Mouse (Mus musculus): Measurements from ENCODE around the gene Spryd3. TPM values are rescaled to one million over a fixed set of nuclear protein-coding genes. Genes with fewer than 3 reads are reported as not detected.

The Spryd3 gene
- polyA plus RNA-seq, 1 experiment from 2014 or later: 20.9 TPM

DNA sequence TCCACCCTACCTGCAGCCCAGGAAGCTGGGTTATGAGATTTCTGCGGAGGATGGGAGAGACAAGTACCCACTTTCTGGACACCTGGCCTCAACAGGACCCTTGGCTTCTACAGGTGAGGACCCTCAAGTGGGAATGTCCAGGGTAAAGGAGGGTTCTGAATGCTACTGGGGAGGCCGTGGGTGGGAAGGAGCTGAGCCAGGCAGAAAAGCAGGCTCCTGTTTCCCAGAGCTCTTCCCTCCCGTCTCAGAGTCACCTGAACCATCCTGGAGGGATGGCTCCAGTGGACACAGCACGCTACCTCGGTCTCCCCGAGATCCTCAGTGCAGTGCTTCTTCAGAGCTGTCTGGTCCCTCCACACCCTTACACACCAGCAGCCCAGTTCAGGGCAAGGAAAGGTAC is 23.9 kb downstream of the Spryd3 start:
- Histone ChIP-seq H3K9ac (ENCODE audit: low read length) (no peak overlapping the region), H3K4me2 (ENCODE audit: low read length) (no peak overlapping the region), H3K4me1 (ENCODE audit: control insufficient read depth, insufficient read depth, low read length) (peaks cover 11% of the 10 kb centered on the region), H3K27ac (ENCODE audit: low read depth, low read length) (no peak overlapping the region), H3K4me3 (ENCODE audit: low read depth, low read length) (no peak overlapping the region), H3K27me3 (replicated peaks; ENCODE audit: control insufficient read depth, insufficient read depth, low read length) (peaks cover 8% of the 10 kb centered on the region), H3K9me3 (replicated peaks; ENCODE audit: control insufficient read depth, low read length) (no peaks in the 10 kb centered on the region), H3K36me3 (ENCODE audit: control insufficient read depth, insufficient read depth, low read length) (peaks cover 21% of the 10 kb centered on the region)
- 88% methylated on average over 6 of the region's 6 CpGs for WGBS
- DNase-seq (ENCODE audit: low spot score) (no peak), ATAC-seq (no peak)

DNA sequence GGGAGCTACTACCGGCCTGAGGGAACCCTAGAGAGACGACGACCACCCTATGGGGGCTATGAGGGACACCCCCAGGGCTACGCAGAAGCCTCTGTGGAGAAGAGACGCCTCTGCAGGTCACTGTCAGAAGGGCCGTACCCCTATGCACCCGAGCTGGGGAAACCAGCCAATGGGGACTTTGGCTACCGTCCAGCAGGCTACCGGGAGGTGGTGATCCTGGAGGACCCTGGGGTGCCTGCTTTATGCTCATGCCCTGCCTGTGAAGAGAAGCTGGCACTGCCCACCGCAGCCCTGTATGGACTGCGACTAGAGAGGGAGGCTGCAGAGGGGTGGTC is 24.6 kb downstream of the Spryd3 start:
- Histone ChIP-seq H3K9me3 (replicated peaks; ENCODE audit: control insufficient read depth, low read length) (no peaks in the 10 kb centered on the region), H3K36me3 (ENCODE audit: control insufficient read depth, insufficient read depth, low read length) (peaks cover 14% of the 10 kb centered on the region; the same call in 1 of the 2 replicates), H3K4me1 (ENCODE audit: control insufficient read depth, insufficient read depth, low read length) (peaks cover 13% of the 10 kb centered on the region), H3K27me3 (replicated peaks; ENCODE audit: control insufficient read depth, insufficient read depth, low read length) (peaks cover 15% of the 10 kb centered on the region), H3K4me3 (ENCODE audit: low read depth, low read length) (no peak overlapping the region), H3K9ac (ENCODE audit: low read length) (no peak overlapping the region), H3K4me2 (ENCODE audit: low read length) (no peak overlapping the region), H3K27ac (ENCODE audit: low read depth, low read length) (no peak overlapping the region)
- no peak for ATAC-seq
- DNase-seq (ENCODE audit: low spot score): no peak
- 75% methylated on average over 11 of the region's 11 CpGs for WGBS

DNA sequence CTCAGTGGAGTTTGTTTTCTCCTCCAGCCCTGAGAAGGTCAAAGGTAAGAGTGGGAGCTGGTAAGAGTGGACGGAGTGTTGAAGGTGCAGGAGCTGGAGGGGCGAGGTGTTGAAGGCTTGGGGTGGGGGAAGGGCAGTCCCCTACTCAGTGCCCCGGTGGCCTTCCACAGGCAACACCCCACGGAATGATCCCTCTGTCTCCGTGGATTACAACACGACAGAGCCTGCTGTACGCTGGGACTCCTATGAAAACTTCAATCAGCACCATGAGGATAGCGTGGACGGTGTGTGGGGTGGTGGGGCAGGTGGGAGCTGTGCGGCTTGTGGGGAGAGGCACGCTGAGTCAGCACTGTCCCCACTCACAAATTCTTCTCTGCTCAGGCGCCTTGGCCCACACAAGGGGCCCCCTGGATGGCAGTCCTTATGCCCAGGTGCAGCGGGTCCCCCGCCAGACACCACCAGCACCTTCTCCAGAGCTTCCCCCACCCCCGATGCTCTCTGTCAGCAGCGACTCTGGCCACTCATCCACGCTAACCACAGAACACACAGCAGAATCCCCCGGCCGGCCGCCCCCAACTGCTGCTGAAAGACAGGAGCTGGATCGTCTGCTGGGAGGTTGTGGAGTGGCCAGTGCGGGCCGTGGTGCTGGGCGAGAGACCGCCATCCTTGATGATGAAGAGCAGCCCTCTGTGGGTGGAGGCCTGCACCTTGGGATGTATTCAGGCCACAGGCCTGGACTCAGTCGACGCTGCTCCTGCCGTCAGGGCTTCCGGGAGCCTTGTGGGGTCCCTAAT is 25.1 kb downstream of the Spryd3 start:
- ATAC-seq (no peak), DNase-seq (ENCODE audit: low spot score) (no peak)
- Histone ChIP-seq H3K27me3 (replicated peaks; ENCODE audit: control insufficient read depth, insufficient read depth, low read length) (peaks cover 20% of the 10 kb centered on the region), H3K4me3 (ENCODE audit: low read depth, low read length) (no peak overlapping the region), H3K36me3 (ENCODE audit: control insufficient read depth, insufficient read depth, low read length) (peaks cover 9% of the 10 kb centered on the region; the same call in 1 of the 2 replicates), H3K9ac (ENCODE audit: low read length) (no peak overlapping the region), H3K27ac (ENCODE audit: low read depth, low read length) (no peak overlapping the region), H3K4me2 (ENCODE audit: low read length) (no peak overlapping the region), H3K4me1 (ENCODE audit: control insufficient read depth, insufficient read depth, low read length) (peaks cover 10% of the 10 kb centered on the region), H3K9me3 (replicated peaks; ENCODE audit: control insufficient read depth, low read length) (no peaks in the 10 kb centered on the region)
- WGBS: 80% methylated on average over 28 of the region's 29 CpGs

DNA sequence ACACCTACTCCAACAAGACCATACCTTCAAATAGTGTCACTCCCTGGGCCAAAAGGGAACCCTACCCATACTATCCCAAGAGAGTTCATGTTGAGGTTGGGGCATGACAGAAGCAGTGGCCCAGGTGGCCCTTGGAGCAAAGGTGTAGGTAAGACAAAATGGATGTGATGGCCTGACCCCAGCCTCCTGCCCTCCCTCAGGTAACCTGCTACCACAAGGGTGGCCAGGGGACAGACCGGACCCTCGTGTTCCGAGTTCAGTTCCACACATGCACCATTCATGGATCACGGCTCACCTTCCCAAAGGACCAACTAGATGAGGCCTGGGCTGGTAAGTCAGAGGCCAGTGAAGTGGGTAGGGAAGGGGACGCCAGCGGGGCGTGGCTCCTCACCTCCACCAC is 25.8 kb downstream of the Spryd3 start:
- Histone ChIP-seq H3K4me1 (ENCODE audit: control insufficient read depth, insufficient read depth, low read length) (peaks cover 8% of the 10 kb centered on the region), H3K9me3 (replicated peaks; ENCODE audit: control insufficient read depth, low read length) (no peaks in the 10 kb centered on the region), H3K27me3 (replicated peaks; ENCODE audit: control insufficient read depth, insufficient read depth, low read length) (peaks cover 27% of the 10 kb centered on the region), H3K27ac (ENCODE audit: low read depth, low read length) (no peak overlapping the region), H3K9ac (ENCODE audit: low read length) (no peak overlapping the region), H3K4me3 (ENCODE audit: low read depth, low read length) (no peak overlapping the region), H3K4me2 (ENCODE audit: low read length) (no peak overlapping the region), H3K36me3 (ENCODE audit: control insufficient read depth, insufficient read depth, low read length) (peaks cover 4% of the 10 kb centered on the region; the same call in 1 of the 2 replicates)
- no peak for DNase-seq (ENCODE audit: low spot score)
- WGBS: 98% methylated on average over 7 of the region's 7 CpGs
- ATAC-seq: no peak

DNA sequence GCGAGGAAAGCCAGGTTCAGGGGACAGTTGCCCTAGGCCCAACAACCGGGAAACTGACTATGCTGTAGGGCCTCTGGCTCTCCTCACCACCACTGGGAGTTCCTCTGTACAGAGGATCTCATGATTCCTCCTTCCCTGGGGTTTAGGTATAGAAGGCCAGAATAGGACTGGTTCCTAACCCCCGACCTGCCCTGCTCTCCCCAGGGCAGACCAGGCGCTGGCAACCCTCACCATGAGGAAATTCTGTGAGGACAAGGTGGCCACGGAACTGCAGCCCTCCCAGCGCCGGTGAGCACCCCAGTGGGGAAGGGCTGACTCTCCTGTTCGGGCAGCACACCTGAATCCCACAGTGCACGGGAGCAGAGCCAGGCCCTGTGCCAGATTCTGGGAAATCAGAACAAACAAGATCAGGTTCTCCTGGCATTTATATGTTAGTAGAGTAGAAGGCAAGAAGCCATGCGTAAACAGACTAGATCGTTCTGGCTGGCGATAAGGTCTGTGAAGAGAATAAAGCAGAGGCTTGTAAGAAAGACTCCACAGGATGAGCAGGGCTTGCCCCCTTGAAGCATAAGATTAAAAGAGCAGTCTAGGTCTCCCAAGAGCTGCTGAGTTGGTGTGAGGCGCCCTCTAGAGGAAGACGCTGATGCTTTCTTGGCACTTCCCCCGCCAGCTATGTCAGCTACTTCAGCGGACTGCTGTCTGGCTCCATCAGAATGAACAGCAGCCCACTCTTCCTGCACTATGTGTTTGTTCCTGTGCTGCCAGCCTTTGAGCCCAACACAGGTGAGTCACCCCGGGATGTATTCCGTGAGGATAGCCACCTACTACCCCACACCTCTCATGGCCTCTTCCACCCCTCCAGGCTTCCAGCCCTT is 27.1 kb downstream of the Spryd3 start:
- no peak overlapping the region for H3K4me3 ChIP-seq (ENCODE audit: low read depth, low read length)
- H3K27ac ChIP-seq (ENCODE audit: low read depth, low read length): no peak overlapping the region
- peak; percentile 85 for DNase-seq (ENCODE audit: low spot score)
- 48% methylated on average over 18 of the region's 18 CpGs for WGBS
- no peak overlapping the region for H3K4me2 ChIP-seq (ENCODE audit: low read length)
- no peak overlapping the region for H3K9ac ChIP-seq (ENCODE audit: low read length)
- peak; percentile 18; the same call in 1 of the 2 replicates for ATAC-seq
- no peaks in the 10 kb centered on the region for H3K36me3 ChIP-seq (ENCODE audit: control insufficient read depth, insufficient read depth, low read length)
- H3K27me3 ChIP-seq (replicated peaks; ENCODE audit: control insufficient read depth, insufficient read depth, low read length): peaks cover 30% of the 10 kb centered on the region
- H3K4me1 ChIP-seq (ENCODE audit: control insufficient read depth, insufficient read depth, low read length): peaks cover 8% of the 10 kb centered on the region
- no peaks in the 10 kb centered on the region for H3K9me3 ChIP-seq (replicated peaks; ENCODE audit: control insufficient read depth, low read length)

DNA sequence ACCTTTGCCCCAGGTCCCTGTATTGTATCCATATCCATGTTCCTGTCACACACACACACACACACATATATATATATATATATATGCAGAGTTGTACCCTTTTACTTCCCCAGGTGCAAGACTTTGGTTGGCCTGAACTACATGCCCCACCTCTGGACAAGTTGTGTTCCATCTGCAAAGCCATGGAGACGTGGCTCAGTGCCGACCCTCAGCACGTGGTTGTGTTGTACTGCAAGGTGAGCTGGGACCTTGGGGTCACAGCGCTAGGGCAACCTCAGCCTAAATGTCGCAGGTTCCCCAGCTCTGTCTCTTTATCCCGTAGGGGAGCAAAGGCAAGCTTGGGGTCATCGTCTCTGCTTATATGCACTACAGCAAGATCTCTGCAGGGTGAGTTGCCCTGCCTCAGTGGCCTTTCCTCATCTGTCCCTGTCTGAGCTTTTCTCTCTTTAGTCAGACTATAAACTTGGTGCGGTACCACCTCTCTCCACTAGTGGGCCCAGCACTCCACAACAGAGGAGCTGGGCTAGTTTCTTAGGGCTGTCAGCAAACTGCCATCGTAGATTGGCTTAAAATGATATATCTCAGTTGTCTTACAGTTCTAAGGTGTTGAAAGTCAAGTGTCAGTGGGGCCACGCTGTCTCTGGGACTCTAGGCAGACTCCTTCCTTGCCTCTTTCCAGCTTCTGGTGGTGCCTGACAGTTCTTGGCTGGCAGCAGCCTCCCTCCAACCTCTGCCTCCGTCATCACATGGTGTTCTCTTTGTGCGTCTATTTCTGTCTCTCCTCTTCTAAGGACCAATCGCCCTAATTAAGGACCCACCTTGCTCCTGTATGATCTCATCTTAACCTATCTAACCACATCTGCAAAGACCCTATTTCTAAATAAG is 28.1 kb downstream of the Spryd3 start:
- peak; percentile 82 for DNase-seq (ENCODE audit: low spot score)
- 36% methylated on average over 13 of the region's 13 CpGs for WGBS
- H3K4me3 ChIP-seq (ENCODE audit: low read depth, low read length): no peak overlapping the region
- H3K9me3 ChIP-seq (replicated peaks; ENCODE audit: control insufficient read depth, low read length): no peaks in the 10 kb centered on the region
- H3K9ac ChIP-seq (ENCODE audit: low read length): no peak overlapping the region; the same call in 1 of the 2 replicates
- peak; percentile 54; the same call in 1 of the 2 replicates for ATAC-seq
- peaks cover 30% of the 10 kb centered on the region for H3K27me3 ChIP-seq (replicated peaks; ENCODE audit: control insufficient read depth, insufficient read depth, low read length)
- H3K36me3 ChIP-seq (ENCODE audit: control insufficient read depth, insufficient read depth, low read length): no peaks in the 10 kb centered on the region
- H3K4me1 ChIP-seq (ENCODE audit: control insufficient read depth, insufficient read depth, low read length): peaks cover 8% of the 10 kb centered on the region
- no peak overlapping the region for H3K27ac ChIP-seq (ENCODE audit: low read depth, low read length)
- peak overlapping the region; percentile 55; the same call in 1 of the 2 replicates for H3K4me2 ChIP-seq (ENCODE audit: low read length)

DNA sequence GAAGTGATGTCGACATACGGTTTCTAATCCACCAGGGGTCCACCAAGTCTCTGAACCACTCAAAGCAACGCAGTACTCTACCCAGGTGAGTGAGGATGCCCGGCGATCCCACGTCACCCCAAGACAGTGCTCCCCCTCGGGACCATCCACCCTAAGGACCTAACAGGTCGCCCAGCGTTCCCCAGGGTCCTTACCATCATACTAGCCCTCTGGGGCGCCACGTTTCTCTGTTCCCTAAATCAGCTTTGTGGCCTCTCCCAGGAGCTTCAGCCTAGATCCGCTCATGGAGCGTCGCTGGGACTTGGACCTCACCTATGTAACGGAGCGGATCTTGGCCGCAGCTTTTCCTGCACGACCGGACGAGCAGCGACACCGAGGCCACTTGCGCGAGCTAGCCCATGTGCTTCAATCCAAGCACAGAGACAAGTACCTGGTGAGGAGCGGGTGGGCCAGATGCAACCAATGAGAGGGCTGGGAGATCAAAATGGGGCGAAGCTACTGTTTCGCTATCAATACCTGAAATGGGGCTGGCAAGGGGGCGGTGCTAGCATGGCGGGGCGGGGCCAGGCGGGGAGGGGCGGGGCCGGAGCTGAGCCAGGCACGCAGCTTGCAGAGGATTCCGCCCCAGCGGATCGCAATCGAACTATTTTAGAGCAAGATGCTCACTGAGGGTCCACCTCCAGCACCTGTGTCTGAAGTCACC is 29.1 kb downstream of the Spryd3 start:
- WGBS: 3% methylated on average over 37 of the region's 38 CpGs
- H3K4me1 ChIP-seq (ENCODE audit: control insufficient read depth, insufficient read depth, low read length): peaks cover 9% of the 10 kb centered on the region
- peaks cover 30% of the 10 kb centered on the region for H3K27me3 ChIP-seq (replicated peaks; ENCODE audit: control insufficient read depth, insufficient read depth, low read length)
- no peaks in the 10 kb centered on the region for H3K36me3 ChIP-seq (ENCODE audit: control insufficient read depth, insufficient read depth, low read length)
- no peaks in the 10 kb centered on the region for H3K9me3 ChIP-seq (replicated peaks; ENCODE audit: control insufficient read depth, low read length)
- H3K4me3 ChIP-seq (ENCODE audit: low read depth, low read length): peak overlapping the region; percentile 28
- H3K4me2 ChIP-seq (ENCODE audit: low read length): peak overlapping the region; percentile 55
- H3K9ac ChIP-seq (ENCODE audit: low read length): peak overlapping the region; percentile 40
- H3K27ac ChIP-seq (ENCODE audit: low read depth, low read length): no peak overlapping the region
- DNase-seq (ENCODE audit: low spot score) (no peak), ATAC-seq (0 out of 2 replicates have a peak, but pooled peaks have one; percentile 18)

Measured in forebrain, embryonic 14.5 days (tissue).